Mouse (Mus musculus): ENCODE results near the gene Palm3. TPM values are rescaled to one million over a fixed set of nuclear protein-coding genes. Genes with fewer than 3 reads are reported as not detected.

Gene Palm3
- polyA plus RNA-seq (2015; fragmentation: Nextera tagmentation; extraction: Ambion mirVana), result 1.1 and 4.2 TPM in 2 replicates

DNA sequence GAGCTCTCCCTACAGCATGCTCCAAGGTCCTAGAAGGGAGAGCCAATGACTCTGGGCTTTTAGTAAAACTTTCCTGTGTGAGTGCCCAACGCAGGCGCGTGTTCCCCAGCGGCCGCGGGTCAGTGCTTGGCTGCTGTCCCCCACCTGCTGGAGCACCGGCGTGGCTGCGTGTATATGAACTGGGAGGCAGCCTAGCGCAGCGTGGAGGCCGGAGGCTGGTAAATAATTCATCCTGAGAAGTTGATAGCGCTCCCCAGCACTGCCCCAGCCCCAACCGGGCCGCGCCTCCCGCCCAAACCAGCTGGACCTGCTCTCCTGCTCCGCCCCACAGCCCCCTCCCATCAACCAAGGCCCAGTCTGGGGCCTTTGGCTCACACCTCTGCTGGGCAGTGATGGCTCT, at the start of gene Palm3:
Gene Palm3 (plus strand): TSS at position 376 of the 400 bp plus-strand sequence.

DNA sequence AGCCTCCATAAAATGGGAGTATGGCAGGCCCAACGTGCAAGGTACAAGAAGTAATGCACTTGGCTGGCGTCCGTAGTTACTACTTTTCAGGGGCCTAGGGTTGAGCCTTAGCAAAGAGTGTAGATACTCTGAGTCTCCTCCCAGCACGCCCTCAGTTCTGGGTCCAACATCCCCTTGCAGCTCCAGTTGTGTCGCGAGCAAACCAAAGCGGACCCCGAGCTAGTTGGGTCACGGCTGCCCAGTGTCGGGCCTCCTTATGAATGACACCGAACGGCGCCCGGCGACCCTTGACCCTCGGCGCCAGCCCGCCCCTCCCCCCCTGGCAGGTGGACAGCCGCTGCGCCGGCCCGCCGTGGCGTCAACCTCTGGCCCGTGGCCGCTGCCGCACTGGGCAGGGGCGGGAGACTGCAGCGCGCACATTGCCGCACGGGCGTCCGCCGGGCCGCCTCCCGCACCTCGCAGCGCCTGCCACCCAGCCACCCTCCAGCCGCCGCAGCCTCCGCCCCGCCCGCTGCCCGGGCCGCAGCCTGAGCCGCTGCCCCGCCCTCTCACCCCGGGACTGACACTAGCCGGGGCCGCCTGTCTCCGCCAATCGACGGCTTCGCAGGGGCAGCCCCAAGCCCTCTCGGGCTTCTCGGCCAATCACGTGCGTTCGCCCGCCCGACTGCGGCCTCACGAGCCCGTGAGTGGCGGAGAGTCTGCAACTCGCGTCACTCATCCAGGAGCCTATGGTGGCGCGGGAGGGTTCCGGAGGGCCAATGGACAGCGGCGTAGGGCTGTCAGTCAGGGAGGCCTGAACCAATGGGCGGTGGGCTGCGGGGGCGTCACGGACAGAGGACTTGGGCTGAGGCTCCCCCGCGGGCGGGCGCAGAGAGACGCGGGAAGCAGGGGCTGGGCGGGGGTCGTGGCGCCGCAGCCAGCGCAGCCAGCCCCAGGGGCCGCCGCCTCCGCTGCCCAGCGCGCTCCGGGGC, 48.8 kb upstream of the Palm3 start, which contains the start of gene Prkaca:
Gene Prkaca (plus strand): TSS at position 844 of the 971 bp plus-strand sequence.

DNA sequence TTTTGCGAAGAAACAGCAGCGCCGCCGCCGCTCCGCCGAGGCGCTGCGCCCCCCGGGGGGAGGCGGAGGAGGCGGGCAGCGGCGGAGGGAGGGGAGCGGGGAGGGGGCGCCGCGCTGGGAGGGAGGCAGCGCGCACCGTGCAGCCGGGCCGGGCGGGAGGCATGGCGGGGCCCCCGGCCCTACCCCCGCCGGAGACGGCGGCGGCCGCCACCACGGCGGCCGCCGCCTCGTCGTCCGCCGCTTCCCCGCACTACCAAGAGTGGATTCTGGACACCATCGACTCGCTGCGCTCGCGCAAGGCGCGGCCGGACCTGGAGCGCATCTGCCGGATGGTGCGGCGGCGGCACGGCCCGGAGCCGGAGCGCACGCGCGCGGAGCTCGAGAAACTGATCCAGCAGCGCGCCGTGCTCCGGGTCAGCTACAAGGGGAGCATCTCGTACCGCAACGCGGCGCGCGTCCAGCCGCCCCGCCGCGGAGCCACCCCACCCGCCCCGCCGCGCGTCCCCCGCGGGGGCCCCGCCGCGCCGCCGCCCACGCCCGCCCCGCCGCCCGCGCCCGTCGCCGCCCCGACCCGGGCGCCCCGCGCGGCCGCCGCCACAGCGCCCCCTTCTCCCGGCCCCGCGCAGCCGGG, 23.6 kb upstream of the Palm3 start, which contains the start of gene Samd1:
Gene Samd1 (plus strand): TSS at position 162 of the 631 bp plus-strand sequence.

DNA sequence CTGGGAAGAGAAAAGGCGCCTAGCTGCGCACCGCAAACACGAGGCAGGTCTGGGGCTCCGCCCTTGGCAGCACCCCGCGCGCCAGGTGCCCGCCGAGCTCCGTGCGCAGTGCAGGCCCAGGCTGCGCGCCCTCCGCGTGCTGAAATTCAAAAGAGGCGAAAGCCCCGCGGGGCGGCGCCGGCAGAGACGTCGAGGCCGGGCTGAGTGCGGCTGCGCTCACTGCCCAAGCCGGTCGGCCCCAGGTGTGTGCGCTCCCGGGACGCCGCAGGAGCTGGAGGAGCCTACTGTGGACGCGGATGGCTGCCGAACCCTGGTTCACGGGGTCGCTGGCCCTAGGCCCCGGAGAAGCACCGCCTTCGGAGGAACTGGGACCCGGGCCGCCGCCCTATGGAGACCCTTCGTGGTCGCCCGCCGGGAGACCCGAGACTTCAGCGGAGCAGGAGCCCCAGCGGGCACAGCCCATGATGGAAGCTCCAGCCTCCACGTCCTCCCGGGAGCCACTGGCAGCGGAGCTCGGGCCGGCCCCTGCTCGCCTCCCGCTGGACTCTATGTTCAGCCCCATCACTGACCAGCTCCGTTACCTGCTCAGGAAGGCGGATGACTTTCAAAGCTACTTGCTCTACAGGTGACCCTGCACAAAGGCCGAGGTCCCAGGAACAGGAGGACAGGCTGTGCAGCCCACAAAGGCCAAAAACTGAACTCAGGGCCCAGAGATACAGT, 19.8 kb upstream of the Palm3 start, which contains the start of gene 1700067K01Rik:
Gene 1700067K01Rik (plus strand): TSS at position 222 of the 720 bp plus-strand sequence.

DNA sequence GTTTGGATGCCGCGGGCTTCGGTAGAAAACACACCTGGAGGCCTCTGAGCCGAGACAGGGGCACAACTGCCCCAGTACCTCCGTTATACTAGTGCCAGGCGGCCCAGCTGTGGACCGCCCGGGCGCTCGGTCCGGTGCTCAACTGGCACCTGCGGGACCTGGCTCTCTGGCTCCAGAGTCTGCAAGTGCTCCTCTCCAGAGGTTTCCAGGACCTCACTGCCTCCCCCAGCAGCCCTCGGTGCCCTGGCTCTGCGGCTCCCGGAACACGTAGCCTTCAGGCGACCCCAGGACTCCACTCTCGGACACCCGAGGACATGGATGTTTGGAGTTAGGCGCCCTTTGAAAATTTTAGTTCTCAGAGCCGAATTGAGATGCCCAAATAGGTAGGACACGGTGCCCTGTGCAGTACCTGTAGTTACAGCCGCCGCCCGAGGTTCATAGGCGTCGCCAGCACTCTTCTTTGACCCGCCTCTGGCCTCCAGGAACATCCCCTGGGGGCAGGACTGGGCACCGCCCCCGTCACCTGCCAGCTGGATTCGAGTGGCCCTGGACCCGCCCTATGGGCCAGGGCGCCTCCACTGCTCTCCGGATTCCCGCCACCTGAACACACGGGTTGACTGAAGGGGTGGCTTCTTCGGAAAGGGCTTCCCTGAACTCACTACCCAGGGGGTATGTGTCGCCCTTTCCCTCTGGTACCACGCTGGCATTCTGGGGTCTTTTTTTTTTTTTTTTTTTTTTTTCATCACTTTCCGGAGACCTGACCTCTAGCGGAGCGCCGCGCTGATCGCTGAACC, 9.4 kb upstream of the Palm3 start, which contains the start of gene 2210011C24Rik:
Gene 2210011C24Rik (minus strand): TSS at position 467 of the 794 bp plus-strand sequence.

DNA sequence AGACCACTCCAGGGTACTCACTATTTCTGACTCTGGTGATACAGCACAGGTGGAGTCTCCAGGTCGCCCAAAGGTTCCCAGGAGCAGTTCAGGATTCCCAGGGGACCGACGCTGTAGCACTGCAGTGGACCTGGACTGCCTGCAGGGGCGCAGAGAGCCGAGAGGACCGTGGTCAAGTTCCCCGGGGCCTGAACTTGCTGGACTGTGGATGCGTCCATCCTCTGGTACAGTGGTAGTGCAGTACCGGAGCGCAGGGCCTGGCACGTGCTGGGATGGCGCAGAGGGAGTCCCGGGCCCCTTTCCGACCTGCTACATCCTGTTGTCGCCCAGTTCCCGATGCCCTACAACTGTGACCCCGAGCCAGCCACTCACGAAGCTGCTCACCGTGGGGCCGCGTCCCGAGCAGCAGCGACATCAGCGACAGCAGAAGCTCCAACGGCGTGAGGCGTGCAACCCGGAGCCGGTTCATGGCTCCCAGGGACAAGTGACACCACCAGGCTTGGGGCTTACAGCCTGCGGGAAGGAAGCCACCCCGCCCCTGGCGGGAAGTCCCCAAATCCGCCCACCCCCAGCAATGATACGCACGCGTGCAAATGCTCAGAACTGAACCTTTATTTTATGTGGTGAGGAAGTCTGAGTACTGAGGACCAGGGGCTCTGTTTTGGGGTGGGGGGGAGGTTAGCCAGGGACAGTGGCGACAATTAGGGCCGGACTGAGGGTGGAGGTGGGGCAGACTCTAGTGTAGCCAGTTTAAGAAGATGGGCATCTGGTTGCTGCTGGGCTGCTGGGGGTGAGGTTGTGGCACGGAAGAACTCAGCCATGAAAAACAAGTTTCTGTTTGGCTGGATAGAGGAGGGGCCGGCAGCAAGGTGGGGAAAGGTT, 21.0 kb downstream of the Palm3 start, which contains the start of gene Il27ra:
Gene Il27ra (minus strand): TSS at position 524 of the 882 bp plus-strand sequence.

DNA sequence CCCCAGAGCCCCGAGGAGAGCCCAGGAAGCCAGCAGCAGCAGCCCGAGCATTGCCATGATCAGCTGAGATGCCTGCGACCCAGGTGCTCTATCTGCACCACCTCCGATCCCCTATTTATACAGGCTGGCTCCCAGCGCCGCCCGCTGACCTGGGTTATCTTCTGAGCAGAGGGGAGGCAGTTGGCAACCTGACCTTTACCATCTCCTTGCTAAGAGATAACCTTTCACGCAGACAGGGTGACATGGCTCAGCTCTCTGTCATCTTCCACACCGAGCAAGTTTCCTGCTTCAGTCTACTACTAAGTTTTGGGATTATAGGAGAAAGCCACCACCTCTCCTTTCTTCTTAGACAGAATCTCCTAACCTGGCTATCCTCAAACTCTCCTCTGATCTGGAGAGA, 23.6 kb downstream of the Palm3 start, which contains the start of gene Rln3:
Gene Rln3 (minus strand): TSS at position 101 of the 400 bp plus-strand sequence.

DNA sequence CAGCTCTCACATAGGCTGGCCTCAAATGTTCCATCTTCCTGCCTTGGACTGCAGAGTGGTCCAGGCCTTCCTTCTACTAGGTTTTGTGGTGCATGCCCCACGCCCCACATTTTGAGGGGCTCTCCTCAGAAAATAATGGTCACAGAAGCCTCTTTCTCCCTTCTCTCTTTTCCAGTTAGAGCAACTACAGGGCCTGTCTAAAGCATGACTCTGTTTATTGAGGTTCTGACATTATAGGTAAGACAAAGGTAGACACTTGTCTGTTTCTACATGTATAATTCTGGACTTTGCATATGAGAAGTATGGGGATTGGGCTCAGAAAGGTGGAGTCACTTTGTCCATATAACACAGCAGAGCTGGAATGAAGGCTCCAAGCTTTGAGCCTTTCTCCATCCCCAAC, 43.8 kb downstream of the Palm3 start, which contains the start of gene Gm10643:
Gene Gm10643 (minus strand): TSS at position 101 of the 400 bp plus-strand sequence.

DNA sequence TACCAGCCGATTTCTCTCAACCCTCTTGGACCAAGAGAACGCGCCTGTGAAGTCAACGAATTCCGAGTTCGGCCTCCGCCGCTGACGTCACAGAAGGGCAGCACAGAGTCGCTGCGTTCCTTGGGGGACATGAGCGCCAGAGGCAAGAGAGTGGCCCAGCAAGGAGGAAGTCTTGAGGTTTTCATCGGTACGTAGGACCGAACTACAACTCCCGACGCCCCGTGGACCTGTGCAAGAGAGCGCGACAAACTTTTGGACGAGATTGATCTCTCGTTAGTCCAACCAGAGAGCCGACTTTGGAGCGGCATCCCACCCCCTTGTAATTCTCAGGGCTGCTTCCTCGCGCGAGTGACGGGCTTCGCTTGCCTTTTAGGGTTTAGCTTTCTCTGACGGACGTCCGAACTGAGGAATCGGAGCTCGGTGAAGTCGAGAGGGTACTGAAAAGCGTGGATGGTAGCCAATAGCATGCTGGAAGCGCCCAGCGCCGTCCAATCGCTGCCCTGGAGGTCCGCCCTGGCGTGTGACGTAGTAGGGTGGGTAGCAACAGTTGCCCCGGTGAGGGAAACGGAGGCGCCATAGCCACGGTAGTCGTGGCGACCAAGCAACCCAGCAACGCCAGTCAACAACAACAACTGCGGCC, 45.1 kb downstream of the Palm3 start, which contains the start of gene Rfx1:
Gene Rfx1 (plus strand): TSS at position 544 of the 640 bp plus-strand sequence.

Small RNA genes lying within 50 kb of the gene (microRNA-seq; reads per million reads assigned to microRNA genes)
- gene Mir1199 (ENCODE audit: borderline replicate concordance, insufficient number of aligned reads), result not detected
- gene Mir8111 (ENCODE audit: borderline replicate concordance, insufficient number of aligned reads), result 3.9 reads per million, percentile 2 among the genes with 10 or more reads in this experiment

Other genes starting within 250 kb of the Palm3 start
- 16.4 and 19.5 TPM in 2 replicates for gene Adgrl1, start 121.4 kb upstream of the Palm3 start, polyA plus RNA-seq (2015; fragmentation: Nextera tagmentation; extraction: Ambion mirVana)
- 0.13 and 0.28 TPM in 2 replicates for gene Gm10644, start 66.3 kb upstream of the Palm3 start, polyA plus RNA-seq (2015; fragmentation: Nextera tagmentation; extraction: Ambion mirVana)
- 17.9 and 18.7 TPM in 2 replicates for gene Asf1b, start 66.0 kb upstream of the Palm3 start, polyA plus RNA-seq (2015; fragmentation: Nextera tagmentation; extraction: Ambion mirVana)
- 124 and 163 TPM in 2 replicates for gene Prkaca, start 48.5 kb upstream of the Palm3 start, polyA plus RNA-seq (2015; fragmentation: Nextera tagmentation; extraction: Ambion mirVana)
- gene Samd1, start 23.8 kb upstream of the Palm3 start, polyA plus RNA-seq (2015; fragmentation: Nextera tagmentation; extraction: Ambion mirVana), result 5.2 and 5.8 TPM in 2 replicates
- gene 1700067K01Rik, start 20.0 kb upstream of the Palm3 start, polyA plus RNA-seq (2015; fragmentation: Nextera tagmentation; extraction: Ambion mirVana), result 0.81 and 1.0 TPM in 2 replicates
- 1.3 and 3.4 TPM in 2 replicates for gene 2210011C24Rik, start 9.3 kb upstream of the Palm3 start, polyA plus RNA-seq (2015; fragmentation: Nextera tagmentation; extraction: Ambion mirVana)
- 0.97 and 2.4 TPM in 2 replicates for gene Il27ra, start 21.1 kb downstream of the Palm3 start, polyA plus RNA-seq (2015; fragmentation: Nextera tagmentation; extraction: Ambion mirVana)
- 0.30 TPM in 1 of 2 replicates, not detected in the other for gene Rln3, start 23.5 kb downstream of the Palm3 start, polyA plus RNA-seq (2015; fragmentation: Nextera tagmentation; extraction: Ambion mirVana)
- gene Gm10643, start 43.7 kb downstream of the Palm3 start, polyA plus RNA-seq (2015; fragmentation: Nextera tagmentation; extraction: Ambion mirVana), result 1.0 and 1.3 TPM in 2 replicates
- gene Rfx1, start 45.4 kb downstream of the Palm3 start, polyA plus RNA-seq (2015; fragmentation: Nextera tagmentation; extraction: Ambion mirVana), result 5.4 and 6.1 TPM in 2 replicates
- gene Dcaf15, start 83.3 kb downstream of the Palm3 start, polyA plus RNA-seq (2015; fragmentation: Nextera tagmentation; extraction: Ambion mirVana), result 5.2 and 5.6 TPM in 2 replicates
- 0.17 and 0.58 TPM in 2 replicates for gene Podnl1, start 104.5 kb downstream of the Palm3 start, polyA plus RNA-seq (2015; fragmentation: Nextera tagmentation; extraction: Ambion mirVana)
- gene Cc2d1a, start 126.5 kb downstream of the Palm3 start, polyA plus RNA-seq (2015; fragmentation: Nextera tagmentation; extraction: Ambion mirVana), result 17.6 and 20.0 TPM in 2 replicates
- 1.3 TPM in 2 replicates for gene 4930432K21Rik, start 126.6 kb downstream of the Palm3 start, polyA plus RNA-seq (2015; fragmentation: Nextera tagmentation; extraction: Ambion mirVana)
- 5.1 and 7.0 TPM in 2 replicates for gene Nanos3, start 163.7 kb downstream of the Palm3 start, polyA plus RNA-seq (2015; fragmentation: Nextera tagmentation; extraction: Ambion mirVana)
- 7.2 and 10.3 TPM in 2 replicates for gene Zswim4, start 215.6 kb downstream of the Palm3 start, polyA plus RNA-seq (2015; fragmentation: Nextera tagmentation; extraction: Ambion mirVana)
- 370 and 375 TPM in 2 replicates for gene D8Ertd738e, start 228.2 kb downstream of the Palm3 start, polyA plus RNA-seq (2015; fragmentation: Nextera tagmentation; extraction: Ambion mirVana)
- gene Mri1, start 235.9 kb downstream of the Palm3 start, polyA plus RNA-seq (2015; fragmentation: Nextera tagmentation; extraction: Ambion mirVana), result 56.0 and 87.5 TPM in 2 replicates
- 12.2 and 14.5 TPM in 2 replicates for gene Ccdc130, start 248.9 kb downstream of the Palm3 start, polyA plus RNA-seq (2015; fragmentation: Nextera tagmentation; extraction: Ambion mirVana)